Mouse (Mus musculus): Measurements from ENCODE around the gene Fyn. TPM values are rescaled to one million over a fixed set of nuclear protein-coding genes. Genes with fewer than 3 reads are reported as not detected.
A peak's percentile ranks its signal among the peaks of the same experiment; 100 is the strongest.

Fyn gene
- polyA plus RNA-seq, 1 experiment: 127 TPM

GRCm38 (mm10) chr10:39378025-39378603 lies 9.5 kb downstream of the Fyn start:
- no peak for DNase-seq (ENCODE audit: extremely low spot score in 1 of 2, low spot score in 1 of 2)

DNA sequence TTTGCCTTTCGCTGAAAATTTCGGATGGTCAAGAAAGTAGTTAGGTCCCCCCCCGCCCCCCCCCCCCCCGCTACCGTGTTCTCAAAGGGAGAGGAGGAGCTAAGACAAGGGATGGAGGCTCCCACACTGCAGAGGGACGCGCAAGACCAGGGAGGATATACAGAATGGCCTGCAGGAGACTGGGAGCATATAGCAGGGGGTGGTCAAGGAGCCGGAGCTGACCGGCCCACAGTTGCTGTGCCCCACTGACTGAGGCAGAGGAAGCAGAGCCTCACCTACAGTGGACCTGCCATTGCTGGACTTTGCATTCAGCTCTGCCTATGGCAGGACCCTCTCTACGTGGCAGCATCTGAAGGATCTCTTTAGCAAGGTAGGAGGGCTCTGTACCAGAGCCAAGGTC lies 10.6 kb downstream of the Fyn start:
- no peak for DNase-seq (ENCODE audit: extremely low spot score in 1 of 2, low spot score in 1 of 2)

GRCm38 (mm10) chr10:39379721-39380370 lies 11.2 kb downstream of the Fyn start:
- no peak for DNase-seq (ENCODE audit: extremely low spot score in 1 of 2, low spot score in 1 of 2)

GRCm38 (mm10) chr10:39385259-39385658 lies 16.6 kb downstream of the Fyn start:
- no peak for DNase-seq (ENCODE audit: extremely low spot score in 1 of 2, low spot score in 1 of 2)

- DNase-seq (ENCODE audit: extremely low spot score in 1 of 2, low spot score in 1 of 2): no peak
These were observed 17.5 kb downstream of the Fyn start for GRCm38 (mm10) chr10:39386203-39386602.

GRCm38 (mm10) chr10:39387024-39387423 lies 18.4 kb downstream of the Fyn start:
- no peak for DNase-seq (ENCODE audit: extremely low spot score in 1 of 2, low spot score in 1 of 2)

DNA sequence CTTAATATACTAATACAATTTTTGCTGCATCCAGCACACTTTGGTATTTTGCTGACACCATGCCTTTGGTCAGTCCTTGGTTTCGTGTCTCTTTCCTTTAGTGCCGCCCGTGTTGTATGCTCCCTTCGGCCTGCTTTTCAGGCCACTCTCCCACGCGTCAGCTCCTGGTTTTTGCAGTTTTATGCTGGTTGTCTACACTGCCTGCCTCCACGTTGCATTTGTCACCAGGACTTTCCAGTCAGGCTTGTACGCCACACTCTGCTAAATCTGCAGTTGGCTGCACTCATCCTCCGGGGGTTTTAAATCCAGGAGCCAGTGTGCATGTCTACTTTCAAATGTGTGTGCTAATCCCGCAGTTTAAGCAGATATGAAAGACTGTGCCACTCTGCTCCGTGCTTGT lies 18.9 kb downstream of the Fyn start:
- DNase-seq (ENCODE audit: extremely low spot score in 1 of 2, low spot score in 1 of 2): peak in 1 of 2 experiments; percentile 54

- DNase-seq (ENCODE audit: extremely low spot score in 1 of 2, low spot score in 1 of 2): no peak
These were observed 19.5 kb downstream of the Fyn start for GRCm38 (mm10) chr10:39388144-39388543.

GRCm38 (mm10) chr10:39389451-39389891 lies 20.8 kb downstream of the Fyn start:
- DNase-seq (ENCODE audit: extremely low spot score in 1 of 2, low spot score in 1 of 2): no peak

- DNase-seq (ENCODE audit: extremely low spot score in 1 of 2, low spot score in 1 of 2): no peak
These were observed 21.9 kb downstream of the Fyn start for GRCm38 (mm10) chr10:39390541-39390940.

DNA sequence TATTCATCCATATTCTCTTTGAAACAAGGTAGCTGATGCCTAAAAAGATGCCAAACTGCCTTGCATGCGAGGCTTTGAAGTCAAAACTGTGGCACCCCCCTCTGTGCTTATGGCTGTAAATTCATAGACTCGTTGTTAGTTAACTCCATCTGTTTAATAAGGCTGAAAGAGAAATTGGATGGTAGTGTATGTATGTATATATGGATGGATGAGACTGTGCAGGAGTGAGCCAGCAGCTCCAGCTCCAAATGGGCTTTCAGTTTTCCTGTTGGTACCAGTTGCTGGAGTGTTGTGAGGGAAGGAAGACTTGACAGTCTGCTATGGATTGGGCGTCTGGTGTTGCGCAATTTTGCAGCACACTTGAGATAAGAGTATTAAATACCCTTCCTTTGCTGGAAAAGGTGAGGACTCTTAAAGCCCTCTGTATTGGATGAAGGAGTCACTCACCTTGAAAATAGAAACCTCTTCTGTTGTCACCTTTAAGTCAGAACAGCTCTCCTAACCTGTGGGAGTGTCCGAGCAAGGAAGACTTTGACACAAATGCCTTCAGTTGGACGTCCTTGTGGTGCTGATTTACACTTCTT lies 24.3 kb downstream of the Fyn start:
- DNase-seq (ENCODE audit: extremely low spot score in 1 of 2, low spot score in 1 of 2): no peak

DNA sequence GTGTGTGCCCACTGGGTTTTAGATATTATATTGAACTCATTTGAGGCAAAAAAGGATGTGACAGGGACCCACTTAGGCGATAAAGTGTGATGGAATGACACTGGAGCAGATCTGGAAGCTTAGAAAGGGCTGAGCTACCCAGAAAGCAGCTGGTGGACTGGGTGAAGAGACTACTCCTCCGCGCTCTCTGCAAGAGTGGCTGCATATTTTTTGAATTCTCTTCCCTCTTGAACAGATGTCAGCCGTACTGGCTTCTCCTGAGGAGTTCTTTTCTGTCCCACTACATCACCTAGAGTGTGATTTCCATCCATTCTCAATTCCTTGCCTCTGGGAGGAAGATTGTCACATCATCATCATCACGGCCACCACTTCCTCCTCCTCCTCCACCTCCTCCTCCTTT lies 26.9 kb downstream of the Fyn start:
- peak in 1 of 2 experiments; percentile 64 for DNase-seq (ENCODE audit: extremely low spot score in 1 of 2, low spot score in 1 of 2)

- DNase-seq (ENCODE audit: extremely low spot score in 1 of 2, low spot score in 1 of 2): no peak
These were observed 30.3 kb downstream of the Fyn start for GRCm38 (mm10) chr10:39398924-39399323.

DNA sequence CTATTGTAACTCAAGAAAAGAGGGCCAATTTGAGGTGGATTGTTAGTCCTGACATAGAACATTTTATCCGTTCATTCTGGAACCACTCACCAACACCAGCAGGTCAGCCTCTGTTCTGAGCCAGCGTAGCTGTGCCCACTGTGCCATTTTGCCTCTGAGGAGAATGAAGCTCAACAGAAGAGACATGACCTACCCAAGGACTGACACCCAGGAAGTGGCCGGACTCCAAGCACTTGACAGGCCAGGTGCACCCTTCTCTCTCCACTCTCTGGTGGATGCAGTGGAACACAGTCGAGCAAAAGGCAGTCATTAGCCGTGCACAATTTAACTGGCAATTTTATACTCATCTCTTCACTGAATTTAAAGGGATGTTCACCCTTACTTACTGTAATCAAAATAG lies 31.5 kb downstream of the Fyn start:
- DNase-seq (ENCODE audit: extremely low spot score in 1 of 2, low spot score in 1 of 2): no peak

DNA sequence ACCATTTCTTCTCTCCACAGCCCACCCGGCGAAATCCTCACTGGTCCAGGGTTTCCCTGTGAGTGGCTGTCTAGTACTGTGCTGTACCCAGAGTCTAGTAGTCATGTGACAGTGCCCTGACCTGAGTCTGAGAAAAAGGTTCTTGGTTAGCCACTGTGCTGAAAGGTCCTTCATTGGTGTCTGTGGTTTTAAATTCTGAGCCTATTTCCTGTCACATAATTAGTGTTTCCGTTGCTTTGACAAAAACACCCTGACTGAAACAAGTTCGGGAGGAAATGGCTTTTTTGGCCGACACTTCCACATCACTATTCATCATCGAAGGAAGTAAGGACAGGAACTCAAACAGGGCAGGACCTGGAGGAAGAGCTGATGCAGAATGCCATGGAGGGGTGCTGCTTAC lies 33.8 kb downstream of the Fyn start:
- DNase-seq (ENCODE audit: extremely low spot score in 1 of 2, low spot score in 1 of 2): no peak

GRCm38 (mm10) chr10:39403706-39404105 lies 35.1 kb downstream of the Fyn start:
- no peak for DNase-seq (ENCODE audit: extremely low spot score in 1 of 2, low spot score in 1 of 2)

DNA sequence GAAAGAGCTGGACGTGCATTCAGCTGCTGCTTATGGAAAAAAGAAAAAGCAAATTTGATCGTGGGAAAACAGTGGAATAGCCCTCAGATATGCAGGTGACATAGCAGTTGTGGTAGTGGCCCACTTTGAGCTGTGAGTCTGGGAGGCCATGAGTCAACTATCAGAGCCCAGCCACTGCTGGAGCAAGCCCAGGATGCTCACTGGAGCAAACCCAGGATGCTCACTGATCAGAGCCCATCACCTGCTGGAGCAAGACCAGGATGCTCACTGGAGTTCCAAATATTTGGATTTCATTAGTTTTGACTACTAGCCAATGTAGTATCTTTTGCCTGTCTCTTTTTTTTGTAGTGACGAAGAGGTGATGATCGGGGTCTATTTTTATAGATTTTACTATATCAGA lies 35.5 kb downstream of the Fyn start:
- DNase-seq (ENCODE audit: extremely low spot score in 1 of 2, low spot score in 1 of 2): no peak

GRCm38 (mm10) chr10:39405982-39406797 lies 37.5 kb downstream of the Fyn start:
- DNase-seq (ENCODE audit: extremely low spot score in 1 of 2, low spot score in 1 of 2): no peak

DNA sequence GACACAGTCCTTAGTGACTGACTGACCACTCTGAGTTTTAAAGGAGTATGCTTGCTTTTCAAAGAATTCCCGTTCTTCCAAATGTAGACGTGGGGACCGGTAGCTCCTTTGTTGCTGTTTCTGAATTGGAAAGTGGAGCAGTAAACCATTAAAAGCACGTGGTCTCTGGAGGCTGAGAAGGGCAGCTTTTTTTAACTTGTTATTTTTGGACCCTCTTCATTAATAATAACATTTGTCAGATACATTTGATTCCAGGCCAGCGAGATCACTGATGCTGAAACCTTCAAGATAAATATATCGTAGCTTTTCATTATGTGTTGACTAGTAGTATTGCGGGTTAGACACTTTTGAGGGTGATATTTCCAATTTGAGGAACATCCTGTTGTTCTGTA lies 38.1 kb downstream of the Fyn start:
- no peak for DNase-seq (ENCODE audit: extremely low spot score in 1 of 2, low spot score in 1 of 2)

DNA sequence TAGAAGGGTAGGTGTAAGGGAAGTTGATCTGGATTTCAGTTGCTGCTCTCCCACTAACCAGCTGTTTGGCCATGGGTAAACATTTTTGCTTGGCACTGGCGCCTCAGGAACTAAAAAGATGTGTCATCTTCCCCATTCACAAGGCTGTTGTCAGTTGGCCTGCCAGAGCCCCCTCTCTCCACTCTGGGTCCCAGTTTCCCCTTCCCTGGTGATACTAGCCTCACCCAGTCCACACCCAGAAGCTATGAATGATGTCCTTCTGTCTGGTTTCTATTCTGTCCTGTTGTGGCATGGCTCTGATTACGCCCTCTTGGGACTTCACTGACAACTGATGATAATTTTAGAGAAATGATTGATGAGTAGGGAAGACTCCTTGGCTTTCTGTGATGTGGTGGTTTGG lies 38.9 kb downstream of the Fyn start:
- DNase-seq (ENCODE audit: extremely low spot score in 1 of 2, low spot score in 1 of 2): no peak

GRCm38 (mm10) chr10:39409602-39410001 lies 40.9 kb downstream of the Fyn start:
- DNase-seq (ENCODE audit: extremely low spot score in 1 of 2, low spot score in 1 of 2): no peak

Measured in frontal cortex, adult 2 months (tissue).